Mouse (Mus musculus) ES-E14 (cell line): ENCODE data around the gene Cpn2.

Source experiments
- CHD2 ChIP-seq: IDR thresholded peaks from 2 replicates; pipeline ENCODE4 v1.6.1; 2014; ENCODE audit warnings: mild to moderate bottlenecking, low read depth, low read length, inconsistent platforms
- ZC3H11A ChIP-seq: IDR thresholded peaks from 2 replicates; pipeline ENCODE4 v1.6.1; 2012; ENCODE audit warnings: low read depth, mild to moderate bottlenecking, inconsistent platforms, low read length, borderline replicate concordance
- ZNF384 ChIP-seq: IDR thresholded peaks from 2 replicates; pipeline ENCODE4 v1.6.1; 2012; ENCODE audit warnings: low read depth, low read length, inconsistent platforms

DNA sequence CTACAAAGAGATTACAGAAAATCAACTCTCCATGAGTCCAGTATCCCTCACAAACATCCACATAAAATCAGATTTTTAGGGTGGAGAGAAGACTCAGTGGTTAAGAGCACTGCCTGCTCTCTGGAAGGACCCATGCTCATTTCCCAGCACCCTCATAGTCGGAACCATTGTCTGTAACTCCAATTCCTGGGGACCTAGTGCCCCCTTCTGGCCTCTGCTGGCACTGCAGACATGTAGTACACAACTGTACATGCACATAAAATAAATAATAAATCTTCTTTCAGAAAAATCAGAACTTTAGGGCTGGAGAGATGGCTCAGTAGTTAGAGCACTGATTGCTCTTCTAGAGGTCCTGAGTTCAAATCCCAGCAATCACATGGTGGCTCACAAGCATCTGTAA lies 58.0 kb downstream of the Cpn2 start:
- TF ChIP-seq CHD2 (no peak), ZC3H11A (peak; percentile 35; the same call in 1 of the 2 replicates), ZNF384 (no peak)
